Mouse (Mus musculus): Measurements from ENCODE around the gene Camk2d. TPM values are rescaled to one million over a fixed set of nuclear protein-coding genes. Genes with fewer than 3 reads are reported as not detected.

The Camk2d gene
- total RNA-seq, 4 experiments from 2014 or later = 59.0 to 69.4 (median 60.4) TPM

GRCm38 (mm10) chr3:126612748-126613509 is 16.8 kb downstream of the Camk2d start:
- no peak for DNase-seq (ENCODE audit: low spot score in 2 of 2)

DNA sequence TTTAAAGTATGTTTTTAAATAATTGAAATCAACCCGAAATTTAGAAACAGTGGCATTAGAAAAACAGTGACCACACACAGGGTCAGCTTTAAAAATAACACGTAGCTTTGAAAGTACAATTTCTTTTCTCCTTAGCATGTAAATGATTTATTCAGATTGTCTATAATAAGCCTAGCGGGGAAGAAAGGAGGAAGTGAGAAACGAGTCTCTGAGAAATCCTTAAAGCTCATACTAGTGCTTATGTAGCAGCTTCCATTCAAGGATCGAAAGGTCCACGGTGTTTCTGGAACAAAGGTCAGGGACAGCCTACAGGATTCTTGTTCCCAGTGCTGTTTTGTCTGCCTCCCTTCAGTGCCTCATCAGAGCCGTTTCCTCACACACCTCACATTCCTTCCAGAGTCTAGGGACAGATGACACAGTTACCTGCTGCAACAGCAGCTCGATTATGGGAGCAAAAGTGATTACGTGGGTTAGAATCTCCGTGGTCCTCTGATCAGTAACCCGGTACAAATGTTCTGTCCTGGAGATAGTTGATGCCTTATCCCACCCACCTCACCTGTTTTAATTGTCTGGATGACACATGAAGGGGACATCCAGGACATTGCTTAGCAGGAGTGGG is 17.5 kb downstream of the Camk2d start:
- no peak for DNase-seq (ENCODE audit: low spot score in 2 of 2)

DNA sequence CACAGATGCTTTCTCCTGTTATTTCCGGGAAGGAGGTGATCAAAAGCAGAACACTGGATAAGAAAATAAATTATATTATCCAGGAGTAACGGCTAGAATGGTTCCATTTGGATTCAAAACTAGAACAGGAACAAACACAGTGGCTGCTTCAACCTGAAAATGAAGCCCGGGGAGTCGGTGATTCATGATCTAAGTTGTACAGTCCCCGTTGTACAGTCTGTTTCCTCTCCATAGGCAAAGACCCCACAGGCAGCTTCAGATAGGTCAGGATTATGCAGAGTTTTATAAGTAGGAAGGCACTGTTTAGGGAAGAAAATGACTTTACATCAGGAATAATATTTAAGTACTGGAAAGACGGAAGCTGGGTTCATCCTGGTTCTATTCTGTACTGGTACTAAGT is 19.2 kb downstream of the Camk2d start:
- DNase-seq (ENCODE audit: low spot score in 2 of 2) = no peak

DNA sequence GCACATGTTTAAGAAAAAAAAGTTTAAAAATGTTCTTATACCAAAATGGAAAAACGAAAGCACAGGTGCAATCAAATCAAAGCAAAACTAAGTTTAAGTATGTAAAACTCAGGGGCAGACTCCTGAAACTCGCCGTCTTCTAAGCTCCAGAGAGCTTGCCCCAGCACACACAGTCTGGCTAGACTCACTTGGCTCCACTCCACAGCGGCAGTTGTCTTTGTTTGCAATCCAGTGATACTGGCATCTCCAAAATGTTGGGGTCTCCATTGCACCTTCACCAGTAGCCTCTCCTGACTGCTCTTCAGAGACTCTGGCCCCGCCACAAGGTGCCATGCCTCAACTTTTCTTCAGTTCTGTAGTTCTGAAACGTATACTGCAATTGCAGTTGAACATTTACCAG is 24.1 kb downstream of the Camk2d start:
- no peak for DNase-seq (ENCODE audit: low spot score in 2 of 2)

DNA sequence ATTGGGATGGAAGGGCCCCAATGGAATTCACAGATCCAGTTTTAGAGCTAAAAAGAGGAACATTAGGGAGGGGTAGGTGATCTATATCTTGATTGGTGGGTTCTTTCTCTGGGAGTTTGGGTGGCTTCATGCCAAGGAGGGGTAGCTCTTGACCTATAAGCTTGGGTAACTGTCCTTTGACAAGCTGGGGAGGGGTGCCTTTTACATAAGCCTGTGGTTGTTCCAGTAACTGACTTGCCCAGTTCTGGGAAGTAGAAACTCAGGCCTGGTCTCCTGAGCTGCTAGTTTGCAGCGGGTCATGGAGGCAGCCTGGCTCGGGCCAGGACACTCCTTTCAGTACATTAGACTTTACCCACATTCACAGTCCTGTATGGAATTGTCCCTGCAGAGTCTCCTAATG is 26.4 kb downstream of the Camk2d start:
- DNase-seq (ENCODE audit: low spot score in 2 of 2) = no peak

DNA sequence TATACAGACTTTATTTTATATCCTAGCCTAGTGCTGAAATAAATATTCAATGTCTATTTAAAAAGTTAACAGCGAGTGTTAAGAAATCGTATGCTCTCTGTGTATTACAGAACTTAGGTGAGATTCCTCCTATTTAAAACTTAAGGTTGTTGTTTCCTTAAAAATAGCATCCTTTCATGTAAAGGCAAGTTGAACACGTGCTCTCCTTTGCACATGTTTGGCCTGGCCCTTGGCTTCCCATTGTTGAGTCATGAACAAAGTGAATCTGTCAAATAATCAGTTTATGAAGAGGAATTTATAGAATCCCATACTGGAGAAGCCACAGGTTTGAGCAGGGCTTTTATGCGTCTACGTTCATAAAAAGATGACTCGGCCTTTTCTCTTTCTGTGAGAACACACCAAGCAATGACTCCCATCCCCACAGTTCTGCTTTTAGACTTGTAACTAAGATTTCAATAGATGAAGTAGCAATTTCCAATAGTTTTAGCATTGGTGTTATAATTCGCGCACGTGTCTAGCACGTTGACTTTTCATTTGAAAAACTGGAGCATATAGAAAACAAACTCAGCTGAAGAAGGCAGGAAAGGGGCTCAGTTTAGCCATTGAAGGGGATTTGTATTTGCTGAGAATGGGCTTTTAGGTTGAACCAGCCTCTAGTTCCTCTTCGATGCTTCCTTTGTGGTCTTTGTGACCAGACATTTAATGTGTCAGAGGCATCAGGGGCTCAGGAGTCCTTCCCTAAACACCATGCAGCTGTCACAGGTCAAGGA is 29.1 kb downstream of the Camk2d start:
- DNase-seq (ENCODE audit: low spot score in 2 of 2) = no peak

DNA sequence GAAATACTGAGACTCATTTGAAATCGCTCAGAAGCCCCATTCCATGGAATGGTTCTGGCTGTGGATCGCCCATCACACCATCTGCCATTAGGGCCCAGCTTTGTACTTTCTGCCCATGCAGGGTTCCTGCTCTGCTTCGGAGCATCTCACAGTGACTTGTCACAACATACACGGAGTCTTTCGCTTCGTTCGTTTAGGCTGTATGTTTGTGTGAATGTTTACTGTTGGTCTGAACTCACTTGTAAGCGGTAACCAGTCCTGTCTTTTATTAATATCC is 29.6 kb downstream of the Camk2d start:
- no peak for DNase-seq (ENCODE audit: low spot score in 2 of 2)

DNA sequence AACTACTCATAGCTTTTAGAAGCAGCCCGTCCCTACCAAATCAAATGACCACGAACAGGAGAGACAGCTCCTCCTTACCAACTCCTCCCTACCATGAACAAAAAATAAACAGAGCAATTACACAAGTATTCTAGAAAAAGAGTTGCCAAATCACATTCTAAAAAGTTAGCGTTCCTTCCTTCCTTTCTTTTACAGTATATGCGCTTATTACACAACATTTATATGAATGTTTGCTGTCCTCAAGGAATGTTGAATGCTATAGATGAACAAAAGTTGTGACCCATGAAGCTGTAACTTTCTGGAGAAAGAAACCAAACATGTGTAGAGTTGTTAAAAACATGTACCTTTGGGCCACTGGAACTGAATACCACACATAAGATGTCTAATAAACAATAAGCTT is 31.9 kb downstream of the Camk2d start:
- no peak for DNase-seq (ENCODE audit: low spot score in 2 of 2)

GRCm38 (mm10) chr3:126628380-126628779 is 32.3 kb downstream of the Camk2d start:
- DNase-seq (ENCODE audit: low spot score in 2 of 2) = no peak

GRCm38 (mm10) chr3:126629040-126629439 is 32.9 kb downstream of the Camk2d start:
- DNase-seq (ENCODE audit: low spot score in 2 of 2) = no peak

- DNase-seq (ENCODE audit: low spot score in 2 of 2) = no peak
These were observed 34.2 kb downstream of the Camk2d start for GRCm38 (mm10) chr3:126630111-126630869.

- no peak for DNase-seq (ENCODE audit: low spot score in 2 of 2)
These were observed 35.5 kb downstream of the Camk2d start for GRCm38 (mm10) chr3:126631583-126631982.

- no peak for DNase-seq (ENCODE audit: low spot score in 2 of 2)
These were observed 36.5 kb downstream of the Camk2d start for GRCm38 (mm10) chr3:126632580-126632979.

DNA sequence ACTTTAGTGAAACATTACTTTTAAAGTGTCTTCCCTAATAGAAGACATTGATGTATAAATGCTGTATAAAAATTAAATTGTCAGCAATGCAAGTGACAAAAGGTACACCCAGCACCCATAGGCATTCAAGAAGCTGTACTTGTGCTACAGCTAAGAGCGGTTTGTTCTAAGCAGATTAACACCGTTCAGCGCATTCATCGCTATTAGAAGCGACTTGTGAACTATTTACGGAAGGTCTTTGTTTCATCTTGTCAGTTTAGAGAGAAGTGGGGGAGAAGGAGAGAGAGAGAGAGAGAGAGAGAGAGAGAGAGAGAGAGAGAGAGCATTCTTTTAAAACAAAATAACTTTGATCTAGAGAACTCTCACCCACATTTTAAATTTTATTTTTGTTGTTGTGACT is 38.1 kb downstream of the Camk2d start:
- DNase-seq (ENCODE audit: low spot score in 2 of 2) = no peak

GRCm38 (mm10) chr3:126638259-126638658 is 42.2 kb downstream of the Camk2d start:
- DNase-seq (ENCODE audit: low spot score in 2 of 2) = no peak

GRCm38 (mm10) chr3:126639098-126639513 is 43.0 kb downstream of the Camk2d start:
- DNase-seq (ENCODE audit: low spot score in 2 of 2) = no peak

- DNase-seq (ENCODE audit: low spot score in 2 of 2) = no peak
These were observed 44.5 kb downstream of the Camk2d start for GRCm38 (mm10) chr3:126640443-126641251.

DNA sequence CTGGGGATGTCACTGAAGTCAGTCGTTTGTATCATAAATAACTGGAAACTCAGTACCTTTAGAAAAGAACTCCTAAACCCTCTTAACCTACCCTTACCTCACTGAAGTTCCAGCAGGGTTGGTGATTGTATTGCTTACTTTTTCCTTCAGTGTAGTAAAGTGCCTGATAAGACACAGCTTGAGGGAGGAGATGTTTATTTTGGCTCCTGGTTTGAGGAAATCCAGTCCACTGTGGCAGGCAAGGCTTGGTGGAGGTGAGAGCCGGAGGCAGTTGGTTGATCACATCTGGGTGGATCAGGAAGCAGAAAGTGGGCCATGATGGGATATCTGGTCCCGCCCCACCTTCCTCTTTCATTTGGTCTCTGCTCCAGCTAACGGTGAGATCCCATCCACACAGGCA is 45.3 kb downstream of the Camk2d start:
- DNase-seq (ENCODE audit: low spot score in 2 of 2) = no peak

DNA sequence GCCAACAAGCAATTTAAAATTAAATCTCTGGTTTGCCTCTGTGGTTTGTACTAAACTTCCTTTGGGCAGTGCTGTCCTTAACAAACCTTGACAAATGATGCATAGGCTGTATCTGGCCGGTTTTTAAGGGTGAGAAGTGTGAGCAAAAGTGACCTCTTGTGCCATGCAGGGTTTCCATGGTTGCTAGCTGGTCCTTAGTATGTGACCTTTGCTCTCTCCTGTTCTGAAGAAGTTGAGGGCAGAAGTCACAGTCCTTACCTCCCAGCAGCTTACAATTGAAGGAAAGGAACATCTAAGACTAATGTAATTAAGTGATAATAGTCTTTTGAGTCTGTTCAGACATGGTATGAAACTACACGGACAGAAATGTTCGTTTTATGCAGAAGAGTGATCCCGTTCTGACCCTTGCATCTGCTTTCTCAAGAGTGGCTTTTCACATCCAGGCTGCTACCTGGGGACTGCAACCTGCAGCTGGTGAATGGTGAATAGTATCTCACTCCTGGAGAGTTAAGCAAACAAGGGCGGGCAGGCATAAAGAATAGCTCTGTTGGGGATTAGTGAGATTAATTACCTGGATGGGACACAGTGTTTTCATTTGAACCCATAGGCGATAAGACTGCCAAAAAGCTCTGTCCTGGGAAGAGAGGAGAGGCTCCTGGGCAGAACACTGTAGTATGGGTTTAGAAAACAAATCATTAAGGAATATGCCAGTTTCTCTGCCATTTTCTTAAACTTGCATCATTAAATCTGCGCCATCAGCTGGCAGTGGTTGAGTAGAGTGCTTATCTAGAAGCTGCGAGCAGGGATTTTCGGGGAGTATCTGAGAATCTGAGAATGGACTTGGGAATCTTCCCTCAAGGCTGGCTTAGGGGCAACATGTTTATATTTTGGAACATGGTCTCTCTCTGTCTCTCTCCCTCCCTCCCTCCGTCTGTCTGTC is 47.2 kb downstream of the Camk2d start:
- no peak for DNase-seq (ENCODE audit: low spot score in 2 of 2)

DNA sequence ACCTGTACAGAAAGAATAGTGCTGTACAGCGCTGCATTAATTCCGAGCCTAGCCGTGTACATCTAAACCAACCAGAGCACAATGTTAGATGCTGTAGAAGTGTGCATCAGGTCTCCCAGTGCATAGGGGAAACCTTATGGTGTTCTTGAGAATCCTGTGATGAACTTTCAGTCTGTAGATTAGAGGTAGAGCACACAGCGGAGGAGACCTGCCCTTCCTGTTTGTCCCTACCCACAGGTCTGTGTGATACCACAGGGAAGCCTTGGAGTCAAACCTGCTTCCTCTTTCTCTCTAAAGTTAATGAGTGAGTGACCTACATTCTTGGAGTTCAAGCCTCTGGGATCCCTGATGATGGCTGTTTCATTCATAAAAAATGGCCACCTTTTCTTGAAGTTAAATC is 54.2 kb downstream of the Camk2d start:
- DNase-seq (ENCODE audit: low spot score in 2 of 2) = no peak

Measured in layer of hippocampus, adult 8-10 months (tissue).